Mouse (Mus musculus): Measurements from ENCODE around the gene B020011L13Rik. TPM values are rescaled to one million over a fixed set of nuclear protein-coding genes. Genes with fewer than 3 reads are reported as not detected.

The B020011L13Rik gene
- not detected in 2 replicates for polyA plus RNA-seq (2015; fragmentation: Nextera tagmentation; extraction: Ambion mirVana)

GRCm38 (mm10) chr1:117780833-117781232 is at the start of gene B020011L13Rik:
Gene B020011L13Rik, plus strand, starts transcription at chr1:117781133.

DNA sequence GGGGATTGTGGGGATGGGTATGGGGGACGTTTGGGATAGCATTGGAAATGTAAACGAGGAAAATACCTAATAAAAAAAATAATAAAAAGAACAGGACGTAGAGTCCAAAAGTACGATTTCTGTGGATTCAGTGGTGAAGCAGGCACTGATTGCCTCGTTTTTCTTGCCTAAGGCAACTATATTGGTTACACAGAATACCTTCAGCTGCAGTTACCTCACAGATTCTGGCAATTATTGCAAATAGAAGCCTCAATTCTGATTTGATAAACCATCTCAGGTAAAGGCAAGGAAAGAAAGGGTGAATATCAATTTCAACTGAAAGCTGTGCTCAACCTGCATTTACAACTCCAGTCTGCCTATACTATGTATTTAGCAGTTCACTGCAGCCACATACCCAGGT is 48.8 kb downstream of the B020011L13Rik start, which contains the start of gene Gm28360:
Gene Gm28360, plus strand, starts transcription at position 301 of the 400 bp plus-strand sequence.

Other genes with a start within 250 kb of the B020011L13Rik start
- not detected in 2 replicates for gene Gm28363, start 84.0 kb upstream of the B020011L13Rik start, polyA plus RNA-seq (2015; fragmentation: Nextera tagmentation; extraction: Ambion mirVana)
- not detected in 2 replicates for gene Gm28360, start 48.9 kb downstream of the B020011L13Rik start, polyA plus RNA-seq (2015; fragmentation: Nextera tagmentation; extraction: Ambion mirVana)
- gene Gm28168, start 146.9 kb downstream of the B020011L13Rik start, polyA plus RNA-seq (2015; fragmentation: Nextera tagmentation; extraction: Ambion mirVana), result not detected in 2 replicates
- gene Gm7145, start 184.8 kb downstream of the B020011L13Rik start, polyA plus RNA-seq (2015; fragmentation: Nextera tagmentation; extraction: Ambion mirVana), result not detected in 2 replicates